Mouse (Mus musculus): ENCODE results near the gene Ppm1l.

The Ppm1l gene

GRCm38 (mm10) chr3:69490981-69491681 lies 174.5 kb downstream of the Ppm1l start:
- DNase-seq (ENCODE audit: low spot score): no peak

GRCm38 (mm10) chr3:69494233-69495010 lies 177.8 kb downstream of the Ppm1l start:
- no peak for DNase-seq (ENCODE audit: low spot score)

GRCm38 (mm10) chr3:69497178-69497577 lies 180.5 kb downstream of the Ppm1l start:
- no peak for DNase-seq (ENCODE audit: low spot score)

- no peak for DNase-seq (ENCODE audit: low spot score)
These were observed 185.3 kb downstream of the Ppm1l start for GRCm38 (mm10) chr3:69502009-69502408.

GRCm38 (mm10) chr3:69502527-69502926 lies 185.9 kb downstream of the Ppm1l start:
- DNase-seq (ENCODE audit: low spot score): no peak

- no peak for DNase-seq (ENCODE audit: low spot score)
These were observed 188.4 kb downstream of the Ppm1l start for GRCm38 (mm10) chr3:69505090-69505489.

- no peak for DNase-seq (ENCODE audit: low spot score)
These were observed 189.7 kb downstream of the Ppm1l start for GRCm38 (mm10) chr3:69506352-69506751.

GRCm38 (mm10) chr3:69509411-69509952 lies 192.8 kb downstream of the Ppm1l start:
- DNase-seq (ENCODE audit: low spot score): no peak

GRCm38 (mm10) chr3:69511881-69512280 lies 195.2 kb downstream of the Ppm1l start:
- DNase-seq (ENCODE audit: low spot score): no peak

- no peak for DNase-seq (ENCODE audit: low spot score)
These were observed 195.7 kb downstream of the Ppm1l start for GRCm38 (mm10) chr3:69512402-69512801.

- no peak for DNase-seq (ENCODE audit: low spot score)
These were observed 199.2 kb downstream of the Ppm1l start for GRCm38 (mm10) chr3:69515730-69516350.

- DNase-seq (ENCODE audit: low spot score): no peak
These were observed 202.5 kb downstream of the Ppm1l start for GRCm38 (mm10) chr3:69519188-69519587.

GRCm38 (mm10) chr3:69519789-69520558 lies 203.3 kb downstream of the Ppm1l start:
- peak; percentile 57 for DNase-seq (ENCODE audit: low spot score)

GRCm38 (mm10) chr3:69522270-69522669 lies 205.6 kb downstream of the Ppm1l start:
- no peak for DNase-seq (ENCODE audit: low spot score)

GRCm38 (mm10) chr3:69524356-69525071 lies 207.9 kb downstream of the Ppm1l start:
- DNase-seq (ENCODE audit: low spot score): no peak

- DNase-seq (ENCODE audit: low spot score): no peak
These were observed 208.4 kb downstream of the Ppm1l start for GRCm38 (mm10) chr3:69525072-69525529.

- DNase-seq (ENCODE audit: low spot score): no peak
These were observed 210.7 kb downstream of the Ppm1l start for GRCm38 (mm10) chr3:69527384-69527783.

GRCm38 (mm10) chr3:69529576-69529975 lies 212.9 kb downstream of the Ppm1l start:
- DNase-seq (ENCODE audit: low spot score): no peak

GRCm38 (mm10) chr3:69531511-69531910 lies 214.8 kb downstream of the Ppm1l start:
- DNase-seq (ENCODE audit: low spot score): no peak

GRCm38 (mm10) chr3:69532687-69533086 lies 216.0 kb downstream of the Ppm1l start:
- no peak for DNase-seq (ENCODE audit: low spot score)

GRCm38 (mm10) chr3:69535486-69535885 lies 218.8 kb downstream of the Ppm1l start:
- DNase-seq (ENCODE audit: low spot score): no peak

All from retina, embryonic 14.5 days (tissue).